Mouse (Mus musculus) c-Kit-positive CD71-negative TER-119-negative erythroid progenitor cells, embryonic 14.5 days (primary cell): ENCODE results near the gene Lipe.

Experiments used
- DNase-seq: peaks from one replicate; pipeline ENCODE4 v3.0.0-alpha.2; 2013; ENCODE audit warnings: low read depth

Gene Lipe

GRCm38 (mm10) chr7:25363151-25363550 lies 35.4 kb downstream of the Lipe start:
- no peak for DNase-seq

- no peak for DNase-seq
Measured at GRCm38 (mm10) chr7:25358721-25359206, 39.7 kb downstream of the Lipe start.

- no peak for DNase-seq
Measured at GRCm38 (mm10) chr7:25348861-25349260, 49.6 kb downstream of the Lipe start.

- DNase-seq = no peak
Measured at GRCm38 (mm10) chr7:25341000-25341784, 57.3 kb downstream of the Lipe start.

- DNase-seq = no peak
Measured at GRCm38 (mm10) chr7:25339329-25339728, 59.2 kb downstream of the Lipe start.

GRCm38 (mm10) chr7:25334472-25334871 lies 64.0 kb downstream of the Lipe start:
- no peak for DNase-seq

- DNase-seq = peak; percentile 66
Measured at GRCm38 (mm10) chr7:25333596-25334307, 64.8 kb downstream of the Lipe start.
